ENCODE assay signal across 8 mouse cellular contexts in genomic region chr4:119292771-119293573, GRCm38 (mm10). TPM values are rescaled to one million over a fixed set of nuclear protein-coding genes. Genes with fewer than 3 reads are reported as not detected.
DNase-seq lines count a peak whose midpoint lies in the region; ATAC-seq and TF ChIP-seq lines count a peak whose summit lies in the region.

No protein-coding gene starts in this region.

- under 1% methylated on average over 24 of the region's 24 CpGs for WGBS in embryonic facial prominence, embryonic 12.5 days
- under 1% methylated on average over 24 of the region's 24 CpGs for WGBS in intestine, postnatal 0 days
- WGBS in limb, embryonic 13.5 days, result under 1% methylated on average over 24 of the region's 24 CpGs
- WGBS in midbrain, embryonic 14.5 days, result 1% methylated on average over 24 of the region's 24 CpGs
- WGBS in spleen, adult 2 months, result under 1% methylated on average over 24 of the region's 24 CpGs

- peak overlapping the region; percentile 89; the same call in 1 of the 2 replicates for H3K27ac ChIP-seq in embryonic facial prominence, embryonic 12.5 days
- peak overlapping the region; percentile 87 for H3K27ac ChIP-seq in intestine, postnatal 0 days (ENCODE audit: low read depth, low read length)
- peak overlapping the region; percentile 81 for H3K27ac ChIP-seq in limb, embryonic 13.5 days
- peak overlapping the region; percentile 87 for H3K27ac ChIP-seq in midbrain, embryonic 14.5 days (replicated peaks; ENCODE audit: low read depth, low read length)
- H3K27ac ChIP-seq in spleen, adult 2 months (ENCODE audit: insufficient read depth, low read length), result peak overlapping the region; percentile 17

- TF ChIP-seq CTCF in intestine, postnatal 0 days (IDR thresholded peaks at IDR 0.05; ENCODE audit: low read depth), result no peak
- TF ChIP-seq CTCF in spleen, adult 2 months (IDR thresholded peaks at IDR 0.05; ENCODE audit: extremely low read depth, insufficient read depth, insufficient read length, insufficient replicate concordance), result no peak

- no peak for ATAC-seq in embryonic facial prominence, embryonic 12.5 days (ENCODE audit: insufficient number of reproducible peaks, insufficient read depth, low FRiP score, low TSS enrichment)
- no peak for ATAC-seq in intestine, postnatal 0 days
- no peak for ATAC-seq in limb, embryonic 13.5 days (ENCODE audit: low FRiP score, low read depth)
- no peak for ATAC-seq in midbrain, embryonic 14.5 days (ENCODE audit: low FRiP score, low TSS enrichment)

- H3K4me2 ChIP-seq in embryonic facial prominence, embryonic 12.5 days (replicated peaks), result peak overlapping the region; percentile 86
- H3K4me2 ChIP-seq in intestine, postnatal 0 days (replicated peaks; ENCODE audit: low read depth), result peak overlapping the region; percentile 90
- peak overlapping the region; percentile 74 for H3K4me2 ChIP-seq in limb, embryonic 13.5 days (replicated peaks)
- H3K4me2 ChIP-seq in midbrain, embryonic 14.5 days (ENCODE audit: low read length), result peak overlapping the region; percentile 72

- TF ChIP-seq POLR2A in spleen, adult 2 months (IDR thresholded peaks at IDR 0.05; ENCODE audit: low read depth, low read length), result no peak

- peaks cover 19% of the 10 kb centered on the region for H3K4me1 ChIP-seq in embryonic facial prominence, embryonic 12.5 days
- H3K4me1 ChIP-seq in intestine, postnatal 0 days (replicated peaks; ENCODE audit: control insufficient read depth, insufficient read depth, low read length), result peaks cover 6% of the 10 kb centered on the region; the same call in 1 of the 2 replicates
- H3K4me1 ChIP-seq in limb, embryonic 13.5 days, result peaks cover 25% of the 10 kb centered on the region
- H3K4me1 ChIP-seq in midbrain, embryonic 14.5 days (ENCODE audit: control insufficient read depth, insufficient read depth, low read length), result peaks cover 17% of the 10 kb centered on the region
- H3K4me1 ChIP-seq in spleen, adult 2 months (ENCODE audit: control insufficient read depth, insufficient read depth, insufficient read length), result peaks cover 6% of the 10 kb centered on the region; the same call in 1 of the 2 replicates

- H3K36me3 ChIP-seq in embryonic facial prominence, embryonic 12.5 days, result peaks cover 12% of the 10 kb centered on the region; the same call in 1 of the 2 replicates
- peaks cover 2% of the 10 kb centered on the region; the same call in 1 of the 2 replicates for H3K36me3 ChIP-seq in intestine, postnatal 0 days (ENCODE audit: control insufficient read depth, insufficient read depth)
- peaks cover 22% of the 10 kb centered on the region for H3K36me3 ChIP-seq in limb, embryonic 13.5 days
- peaks cover 8% of the 10 kb centered on the region; the same call in 1 of the 2 replicates for H3K36me3 ChIP-seq in midbrain, embryonic 14.5 days (ENCODE audit: control insufficient read depth, insufficient read depth, low read length)
- H3K36me3 ChIP-seq in spleen, adult 2 months (ENCODE audit: control insufficient read depth, insufficient read depth, low read length), result peaks cover under 1% of the 10 kb centered on the region; the same call in 1 of the 2 replicates

- H3K4me3 ChIP-seq in embryonic facial prominence, embryonic 12.5 days, result peak overlapping the region; percentile 98
- H3K4me3 ChIP-seq in intestine, postnatal 0 days (ENCODE audit: low read depth, low read length), result peak overlapping the region; percentile 93
- peak overlapping the region; percentile 85 for H3K4me3 ChIP-seq in limb, embryonic 13.5 days
- peak overlapping the region; percentile 93 for H3K4me3 ChIP-seq in midbrain, embryonic 14.5 days (replicated peaks; ENCODE audit: low read depth, low read length)
- H3K4me3 ChIP-seq in spleen, adult 2 months (ENCODE audit: extremely low read depth, insufficient read depth, insufficient read length), result peak overlapping the region; percentile 69

- H3K9me3 ChIP-seq in embryonic facial prominence, embryonic 12.5 days, result no peaks in the 10 kb centered on the region
- H3K9me3 ChIP-seq in intestine, postnatal 0 days (ENCODE audit: control insufficient read depth), result no peaks in the 10 kb centered on the region
- no peaks in the 10 kb centered on the region for H3K9me3 ChIP-seq in limb, embryonic 13.5 days
- H3K9me3 ChIP-seq in midbrain, embryonic 14.5 days (ENCODE audit: control insufficient read depth, low read length), result no peaks in the 10 kb centered on the region

- DNase-seq in urinary bladder, adult 18-20 months (ENCODE audit: low spot score in 2 of 2), result peak; percentile 14 to 15
- DNase-seq in urinary bladder, postnatal 10 days (ENCODE audit: low spot score), result no peak
- peak; percentile 97 for DNase-seq in heart, adult 11 months
- peak; percentile 81 for DNase-seq in midbrain, embryonic 14.5 days
- DNase-seq in spleen, adult 2 months (ENCODE audit: low read depth in 1 of 2, low spot score in 2 of 2), result peak in 1 of 2 experiments; percentile 18

- peak overlapping the region; percentile 97 for H3K9ac ChIP-seq in embryonic facial prominence, embryonic 12.5 days
- peak overlapping the region; percentile 89 for H3K9ac ChIP-seq in intestine, postnatal 0 days (ENCODE audit: low read depth, low read length)
- H3K9ac ChIP-seq in limb, embryonic 13.5 days, result peak overlapping the region; percentile 95
- H3K9ac ChIP-seq in midbrain, embryonic 14.5 days (replicated peaks; ENCODE audit: low read length), result peak overlapping the region; percentile 85

- H3K27me3 ChIP-seq in embryonic facial prominence, embryonic 12.5 days, result no peaks in the 10 kb centered on the region
- H3K27me3 ChIP-seq in intestine, postnatal 0 days (replicated peaks; ENCODE audit: control insufficient read depth, insufficient read depth, low read length), result no peaks in the 10 kb centered on the region
- H3K27me3 ChIP-seq in limb, embryonic 13.5 days, result no peaks in the 10 kb centered on the region
- H3K27me3 ChIP-seq in midbrain, embryonic 14.5 days (ENCODE audit: control insufficient read depth, insufficient read depth, low read length), result no peaks in the 10 kb centered on the region
- no peaks in the 10 kb centered on the region for H3K27me3 ChIP-seq in spleen, adult 2 months (ENCODE audit: control insufficient read depth, insufficient read depth, low read length)

RNA-seq across cellular contexts. Expression of gene Ybx1, which starts 1.4 kb away (rescaled TPM):
- polyA plus RNA-seq in embryonic facial prominence, embryonic 12.5 days (2016; fragmentation: Nextera tagmentation; extraction: Ambion mirVana), result 1,059 and 1,113 TPM in 2 replicates
- 530 and 553 TPM in 2 replicates for polyA plus RNA-seq in intestine, postnatal 0 days (2015; fragmentation: Nextera tagmentation; extraction: Ambion mirVana)
- 637 TPM in 2 replicates for polyA plus RNA-seq in limb, embryonic 13.5 days (2015; fragmentation: Nextera tagmentation; extraction: Ambion mirVana)
- polyA plus RNA-seq in midbrain, embryonic 14.5 days (2014; fragmentation: Nextera tagmentation; extraction: Ambion mirVana), result 990 and 1,028 TPM in 2 replicates
- 79.1 and 103 TPM in 2 replicates for polyA plus RNA-seq in spleen, adult 2 months (2012; rRNA removed)

RNA-seq across cellular contexts. Expression of gene Ppih, which starts 27.4 kb away (rescaled TPM):
- polyA plus RNA-seq in embryonic facial prominence, embryonic 12.5 days (2016; fragmentation: Nextera tagmentation; extraction: Ambion mirVana), result 120 and 125 TPM in 2 replicates
- 40.9 and 47.9 TPM in 2 replicates for polyA plus RNA-seq in intestine, postnatal 0 days (2015; fragmentation: Nextera tagmentation; extraction: Ambion mirVana)
- 105 and 108 TPM in 2 replicates for polyA plus RNA-seq in limb, embryonic 13.5 days (2015; fragmentation: Nextera tagmentation; extraction: Ambion mirVana)
- polyA plus RNA-seq in midbrain, embryonic 14.5 days (2014; fragmentation: Nextera tagmentation; extraction: Ambion mirVana), result 57.6 and 60.0 TPM in 2 replicates
- 5.2 and 6.0 TPM in 2 replicates for polyA plus RNA-seq in spleen, adult 2 months (2012; rRNA removed)

RNA-seq across cellular contexts. Expression of gene Cldn19, which starts 37.8 kb away (rescaled TPM):
- polyA plus RNA-seq in embryonic facial prominence, embryonic 12.5 days (2016; fragmentation: Nextera tagmentation; extraction: Ambion mirVana), result 0.12 TPM in 1 of 2 replicates, not detected in the other
- 12.8 and 13.5 TPM in 2 replicates for polyA plus RNA-seq in intestine, postnatal 0 days (2015; fragmentation: Nextera tagmentation; extraction: Ambion mirVana)
- 0.09 and 0.15 TPM in 2 replicates for polyA plus RNA-seq in limb, embryonic 13.5 days (2015; fragmentation: Nextera tagmentation; extraction: Ambion mirVana)
- 1.4 and 1.8 TPM in 2 replicates for polyA plus RNA-seq in midbrain, embryonic 14.5 days (2014; fragmentation: Nextera tagmentation; extraction: Ambion mirVana)
- polyA plus RNA-seq in spleen, adult 2 months (2012; rRNA removed), result not detected in 2 replicates

Comparison
In these comparisons a context has a peak if more than half of its experiments do, and no peak if none do; other contexts are left out.
1. H3K27ac ChIP-seq: peak in every context shown above with its lines; median percentile 89 in embryonic facial prominence, embryonic 12.5 days; 87 in intestine, postnatal 0 days; 87 in midbrain, embryonic 14.5 days; 81 in limb, embryonic 13.5 days; 17 in spleen, adult 2 months.